Mouse (Mus musculus): ENCODE results near the gene Gm17079.
"Not testable (repeated sequence)": the region's sequence is repeated elsewhere in the genome, so short reads cannot be mapped to it uniquely, and the experiment has no call there.

Gm17079 gene

GRCm38 (mm10) chr14:51695368-51695767 lies at the start of gene Gm17079:
Gm17079 (minus strand) TSS chr14:51695468.
- DNase-seq = not testable (repeated sequence)

DNA sequence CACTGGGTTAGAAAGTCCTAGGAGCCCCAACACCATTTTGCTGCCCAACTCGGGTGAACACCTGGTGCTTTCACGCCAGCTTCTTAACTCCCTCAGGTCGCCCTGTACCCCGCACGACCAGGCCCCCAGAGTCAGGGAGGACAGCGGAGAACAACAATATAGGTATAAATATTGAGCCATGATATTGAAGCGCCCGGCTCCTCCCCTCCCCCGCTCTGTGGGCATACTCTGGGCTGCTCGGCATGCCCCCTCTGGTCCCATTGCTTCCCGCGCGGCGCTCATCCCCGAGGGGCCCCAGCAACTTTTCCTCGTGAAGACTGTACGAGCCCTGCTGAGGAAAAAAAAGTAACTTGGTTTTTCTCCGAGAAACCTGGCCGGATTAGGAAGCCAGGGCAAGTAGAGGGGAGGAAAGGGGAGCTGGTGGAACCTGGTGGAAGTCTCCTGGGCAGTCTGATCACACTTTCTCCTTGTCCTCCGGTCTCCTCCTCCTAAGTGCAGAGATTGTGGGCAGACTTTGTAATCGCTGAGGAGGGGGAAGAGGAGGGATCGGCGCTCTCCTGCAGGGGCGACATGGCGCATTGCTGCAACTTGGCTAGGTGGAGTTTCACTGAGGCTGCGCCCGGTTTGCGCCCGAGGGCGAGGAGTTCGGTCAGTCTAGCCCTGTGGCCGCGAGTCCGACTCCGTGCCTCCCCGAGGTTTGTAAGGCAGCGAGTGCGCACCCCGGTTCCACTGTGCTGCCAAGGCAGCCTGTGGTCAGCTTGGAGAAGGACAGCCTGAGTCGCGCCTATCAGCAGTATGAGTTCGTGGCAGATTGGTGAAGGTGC lies 45.3 kb upstream of the Gm17079 start:
- DNase-seq = no peak

GRCm38 (mm10) chr14:51739150-51739993 lies 44.1 kb upstream of the Gm17079 start:
- DNase-seq = no peak

- no peak for DNase-seq
These were observed 43.3 kb upstream of the Gm17079 start for GRCm38 (mm10) chr14:51738411-51739149.

DNA sequence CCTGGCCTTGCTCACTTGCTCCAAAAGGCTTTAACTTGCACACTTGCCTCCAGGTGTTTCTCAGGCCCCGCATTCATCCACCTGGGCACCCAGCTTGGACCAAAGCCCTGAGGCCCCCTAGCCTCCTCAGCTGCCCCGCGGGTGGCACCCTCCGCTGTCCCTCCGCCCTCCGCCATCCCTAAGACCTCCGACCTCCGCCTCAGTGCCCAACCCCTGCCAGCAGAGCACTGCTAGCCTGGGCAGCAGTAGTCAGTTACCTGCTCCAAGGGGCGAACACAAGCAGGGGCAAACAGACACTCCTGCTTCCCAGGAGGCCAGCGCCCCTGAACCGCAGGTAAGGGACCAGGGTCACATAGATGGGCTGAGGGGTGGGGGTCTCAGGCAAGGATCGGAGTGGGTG lies 42.7 kb upstream of the Gm17079 start:
- DNase-seq = no peak

GRCm38 (mm10) chr14:51717083-51717482 lies 21.8 kb upstream of the Gm17079 start, which contains the start of gene Gm5800:
Gm5800 (minus strand) TSS chr14:51717183.
- DNase-seq = no peak

DNA sequence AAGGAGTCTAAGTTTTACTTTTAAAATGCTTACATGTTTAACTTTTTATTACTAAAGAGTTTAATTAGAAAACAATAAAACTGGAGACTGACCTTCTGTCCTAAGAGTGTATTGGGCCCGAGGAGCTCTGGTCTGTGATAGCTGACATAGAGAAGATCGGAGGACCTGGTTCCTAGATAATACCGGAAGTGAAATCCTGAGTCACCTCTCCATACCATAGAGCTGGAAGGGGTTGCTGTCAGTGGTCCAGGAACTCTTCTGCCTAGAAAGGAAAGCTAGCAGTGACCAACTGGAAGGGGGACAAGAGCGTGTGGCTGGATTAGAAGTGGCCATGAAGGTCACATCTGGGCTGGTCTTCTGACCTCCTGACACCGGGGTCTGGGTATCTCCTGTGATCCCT lies 18.0 kb downstream of the Gm17079 start:
- no peak for DNase-seq
